Mouse (Mus musculus): ENCODE measurements around the gene Oard1.

DNA sequence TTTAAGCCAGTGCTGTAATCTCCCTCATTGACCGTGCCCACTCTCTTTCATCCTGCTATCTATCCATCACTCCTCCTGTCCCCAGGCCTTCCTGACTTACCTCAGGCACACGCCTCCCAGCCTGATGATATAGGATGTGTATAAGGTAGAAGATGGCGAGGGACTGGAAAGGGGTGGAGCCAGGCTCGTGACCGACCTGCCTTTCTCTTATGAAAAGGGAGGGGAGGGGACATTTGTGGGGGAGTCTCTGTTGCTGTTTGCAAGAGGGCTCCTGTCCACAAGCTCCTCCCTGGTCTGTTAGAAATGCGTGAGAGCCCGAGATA is 41.5 kb downstream of the Oard1 start, which contains the start of gene Tspo2:
- TF ChIP-seq CEBPB (IDR thresholded peaks at IDR 0.05; ENCODE audit: low read depth) (no peak), CTCF (IDR thresholded peaks at IDR 0.05; ENCODE audit: control insufficient read depth, insufficient read depth, insufficient read length) (no peak), MYOD1 (IDR thresholded peaks at IDR 0.05; ENCODE audit: control insufficient read depth, insufficient read length, low read depth) (no peak), USF1 (IDR thresholded peaks at IDR 0.05; ENCODE audit: low read depth) (no peak)

Data from C2C12 (cell line).